Mouse (Mus musculus) limb, embryonic 12.5 days (tissue): ENCODE data around the gene Nlrp3. TPM values are rescaled to one million over a fixed set of nuclear protein-coding genes. Genes with fewer than 3 reads are reported as not detected.

Experiments used
- ATAC-seq: fragments of 200-750 bp; cut with Nextera tagmentation; 2 replicates; pipeline ENCODE4 v1.8.0; 2017; ENCODE audit warnings: low read depth, moderate TSS enrichment; ENCODE audit not compliant: insufficient number of reproducible peaks, insufficient read depth, low FRiP score, low TSS enrichment
- H3K27ac ChIP-seq: fragments of 300-500 bp; sonication (generic); 2 replicates; pipeline ENCODE4 v1.5.1; 2016; ENCODE audit warnings: mild to moderate bottlenecking, moderate library complexity
- H3K27me3 ChIP-seq: fragments of 300-500 bp; sonication (generic); 2 replicates; pipeline ENCODE4 v1.6.1; 2016; ENCODE audit warnings: mild to moderate bottlenecking, moderate library complexity
- H3K36me3 ChIP-seq: fragments of 300-500 bp; sonication (generic); 2 replicates; pipeline ENCODE4 v1.6.1; 2016; ENCODE audit warnings: mild to moderate bottlenecking, moderate library complexity
- H3K4me1 ChIP-seq: fragments of 300-500 bp; sonication (generic); replicated peaks from 2 replicates; pipeline ENCODE4 v1.6.1; 2016
- H3K4me2 ChIP-seq: fragments of 300-500 bp; sonication (generic); 2 replicates; pipeline ENCODE4 v1.6.1; 2016; ENCODE audit warnings: mild to moderate bottlenecking, moderate library complexity
- H3K4me3 ChIP-seq: fragments of 300-500 bp; sonication (generic); replicated peaks from 2 replicates; pipeline ENCODE4 v1.5.1; 2016; ENCODE audit warnings: mild to moderate bottlenecking
- H3K9ac ChIP-seq: fragments of 300-500 bp; sonication (generic); replicated peaks from 2 replicates; pipeline ENCODE4 v1.6.1; 2016; ENCODE audit warnings: mild to moderate bottlenecking, moderate library complexity
- H3K9me3 ChIP-seq: fragments of 300-500 bp; sonication (generic); 2 replicates; pipeline ENCODE4 v1.6.1; 2016; ENCODE audit warnings: mild to moderate bottlenecking, moderate library complexity
- WGBS: fragments of 180-500 bp; shearing (Covaris S2); methylation state at CpG from one replicate; pipeline ENCODE4 v1.1.7; 2016; 5-methylcytosine and 5-hydroxymethylcytosine counted together
- polyA plus RNA-seq: library from polyadenylated mRNA; unstranded; fragments of >200 nt; fragmentation: Nextera tagmentation; extraction: Ambion mirVana; gene quantifications from 2 replicates; pipeline ENCODE4 v1.2.1, GENCODE M21; 2016

Nlrp3 gene
- polyA plus RNA-seq, 1 experiment from 2014 or later: not detected

- ATAC-seq: no peak
- 51% methylated on average over 4 of the region's 4 CpGs for WGBS
- H3K4me3 ChIP-seq: no peak overlapping the region
- H3K27ac ChIP-seq: no peak overlapping the region
- H3K4me2 ChIP-seq: no peak overlapping the region
- no peaks in the 10 kb centered on the region for H3K9me3 ChIP-seq
- H3K27me3 ChIP-seq: no peaks in the 10 kb centered on the region
- no peaks in the 10 kb centered on the region for H3K36me3 ChIP-seq
- H3K9ac ChIP-seq: no peak overlapping the region
- H3K4me1 ChIP-seq: no peaks in the 10 kb centered on the region
These were observed 72.8 kb downstream of the Nlrp3 start for GRCm38 (mm10) chr11:59614120-59614519.

Other genes starting within 250 kb of the Nlrp3 start
- gene Wnt9a, start 234.6 kb upstream of the Nlrp3 start, polyA plus RNA-seq: 5.0 and 5.6 TPM in 2 replicates
- gene Prss38, start 165.9 kb upstream of the Nlrp3 start, polyA plus RNA-seq: 0.16 TPM in 1 of 2 replicates, not detected in the other
- 17.4 and 18.6 TPM in 2 replicates for gene Jmjd4, start 91.5 kb upstream of the Nlrp3 start, polyA plus RNA-seq
- gene Snap47, start 90.4 kb upstream of the Nlrp3 start, polyA plus RNA-seq: 142 and 145 TPM in 2 replicates
- gene Zfp867, start 69.1 kb upstream of the Nlrp3 start, polyA plus RNA-seq: 8.8 and 9.5 TPM in 2 replicates
- gene Zkscan17, start 14.8 kb upstream of the Nlrp3 start, polyA plus RNA-seq: 34.6 and 36.0 TPM in 2 replicates
- not detected in 2 replicates for gene Olfr222, start 34.7 kb downstream of the Nlrp3 start, polyA plus RNA-seq
- not detected in 2 replicates for gene Olfr223, start 51.7 kb downstream of the Nlrp3 start, polyA plus RNA-seq
- 66.6 and 97.2 TPM in 2 replicates for gene Mprip, start 119.7 kb downstream of the Nlrp3 start, polyA plus RNA-seq
- 4.5 and 4.7 TPM in 2 replicates for gene Pld6, start 246.1 kb downstream of the Nlrp3 start, polyA plus RNA-seq